Mouse (Mus musculus): ENCODE measurements around the gene Wtip. TPM values are rescaled to one million over a fixed set of nuclear protein-coding genes. Genes with fewer than 3 reads are reported as not detected.

The Wtip gene
- polyA plus RNA-seq (2014; fragmentation: Illumina TruSeq; extraction: RNeasy Lipid Tissue Mini Kit (QIAGEN cat#74804); ENCODE audit: low read depth, low replicate concordance), result not detected

GRCm38 (mm10) chr7:34133117-34133762 is at the start of gene Wtip:
Gene Wtip (minus strand): TSS chr7:34133268.

GRCm38 (mm10) chr7:34169454-34169853 is 36.4 kb upstream of the Wtip start, which contains the start of gene Uba2:
Gene Uba2 (minus strand): TSS chr7:34169599.

GRCm38 (mm10) chr7:34094911-34095481 is 38.1 kb downstream of the Wtip start, which contains the start of gene Scgb1b30:
Gene Scgb1b30 (plus strand): TSS chr7:34095431.

Other genes with a start within 250 kb of the Wtip start
- gene Scgb2b26, start 188.2 kb downstream of the Wtip start, polyA plus RNA-seq (2014; fragmentation: Illumina TruSeq; extraction: RNeasy Lipid Tissue Mini Kit (QIAGEN cat#74804); ENCODE audit: low read depth, low replicate concordance), result not detected
- not detected for gene Scgb2b27, start 119.3 kb downstream of the Wtip start, polyA plus RNA-seq (2014; fragmentation: Illumina TruSeq; extraction: RNeasy Lipid Tissue Mini Kit (QIAGEN cat#74804); ENCODE audit: low read depth, low replicate concordance)
- gene Scgb1b27, start 111.8 kb downstream of the Wtip start, polyA plus RNA-seq (2014; fragmentation: Illumina TruSeq; extraction: RNeasy Lipid Tissue Mini Kit (QIAGEN cat#74804); ENCODE audit: low read depth, low replicate concordance), result not detected
- gene Scgb1b30, start 37.8 kb downstream of the Wtip start, polyA plus RNA-seq (2014; fragmentation: Illumina TruSeq; extraction: RNeasy Lipid Tissue Mini Kit (QIAGEN cat#74804); ENCODE audit: low read depth, low replicate concordance), result not detected
- 27.4 TPM for gene Uba2, start 36.3 kb upstream of the Wtip start, polyA plus RNA-seq (2014; fragmentation: Illumina TruSeq; extraction: RNeasy Lipid Tissue Mini Kit (QIAGEN cat#74804); ENCODE audit: low read depth, low replicate concordance)
- gene Pdcd2l, start 63.4 kb upstream of the Wtip start, polyA plus RNA-seq (2014; fragmentation: Illumina TruSeq; extraction: RNeasy Lipid Tissue Mini Kit (QIAGEN cat#74804); ENCODE audit: low read depth, low replicate concordance), result 2.7 TPM
- 20.4 TPM for gene Gpi1, start 97.1 kb upstream of the Wtip start, polyA plus RNA-seq (2014; fragmentation: Illumina TruSeq; extraction: RNeasy Lipid Tissue Mini Kit (QIAGEN cat#74804); ENCODE audit: low read depth, low replicate concordance)
- not detected for gene Gm6096, start 117.8 kb upstream of the Wtip start, polyA plus RNA-seq (2014; fragmentation: Illumina TruSeq; extraction: RNeasy Lipid Tissue Mini Kit (QIAGEN cat#74804); ENCODE audit: low read depth, low replicate concordance)
- 8.9 TPM for gene 4931406P16Rik, start 180.3 kb upstream of the Wtip start, polyA plus RNA-seq (2014; fragmentation: Illumina TruSeq; extraction: RNeasy Lipid Tissue Mini Kit (QIAGEN cat#74804); ENCODE audit: low read depth, low replicate concordance)